Mouse (Mus musculus) spleen, postnatal 10 days (tissue): ENCODE measurements around the gene Mylpf.

Experiments
- DNase-seq, 2 experiments: peaks; one replicate each; pipeline ENCODE4 v3.0.0; 2021 to 2022; ENCODE audit warnings: low spot score in 2 of 2

Mylpf gene

GRCm38 (mm10) chr7:127259186-127259905, 50.7 kb downstream of the Mylpf start:
- no peak for DNase-seq

- peak; percentile 91 to 97 for DNase-seq
These were observed 51.8 kb downstream of the Mylpf start, which contains the start of gene Dctpp1 for GRCm38 (mm10) chr7:127260309-127261111. Gene Dctpp1 (minus strand): TSS chr7:127260709.

- DNase-seq = no peak
These were observed 53.7 kb downstream of the Mylpf start for GRCm38 (mm10) chr7:127262218-127262961.

- DNase-seq = no peak
These were observed 54.8 kb downstream of the Mylpf start for GRCm38 (mm10) chr7:127263526-127263925.
